Mouse (Mus musculus): ENCODE measurements at regions not wholly inside any gene's neighbourhood (a gene's known extent, or its start where the extent isn't known, plus 50 kb on each side); places are given as distances from the start of the nearest gene placed in this dataset.

DNA sequence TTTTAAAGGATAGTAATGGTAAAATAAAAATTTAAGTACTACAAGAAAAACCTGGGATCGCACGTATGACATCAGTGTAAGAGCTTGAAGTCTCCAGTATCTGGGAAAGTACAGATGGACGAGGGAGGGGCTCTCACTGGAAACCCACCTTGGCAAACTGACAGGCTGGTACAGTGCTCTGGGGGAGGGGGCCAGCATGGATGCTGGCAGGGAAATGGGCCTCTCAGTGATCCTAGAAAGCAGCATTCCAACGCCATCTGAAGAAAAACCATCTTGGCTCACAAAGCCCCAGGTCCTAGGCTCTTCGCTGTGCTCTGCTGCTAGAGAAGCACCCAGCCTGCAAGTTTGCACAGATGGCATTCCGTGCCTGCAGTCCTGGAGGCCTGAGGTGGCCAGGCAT is 65.1 kb upstream of the A530016L24Rik start:
- Histone ChIP-seq H3K27ac (ENCODE audit: low read depth, low read length) (no peak overlapping the region), H3K4me2 (replicated peaks; ENCODE audit: low read depth, low read length) (no peak overlapping the region), H3K9me3 (ENCODE audit: control insufficient read depth, low read length) (no peaks in the 10 kb centered on the region), H3K27me3 (ENCODE audit: control insufficient read depth, insufficient read depth, low read length) (no peaks in the 10 kb centered on the region), H3K9ac (ENCODE audit: low read depth, low read length) (no peak overlapping the region), H3K36me3 (ENCODE audit: control insufficient read depth, insufficient read depth, low read length) (no peaks in the 10 kb centered on the region), H3K4me3 (ENCODE audit: low read depth, low read length) (no peak overlapping the region), H3K4me1 (replicated peaks; ENCODE audit: control insufficient read depth, insufficient read depth, low read length) (no peaks in the 10 kb centered on the region)
- ATAC-seq (ENCODE audit: low FRiP score) = no peak
- WGBS = 91% methylated on average over 6 of the region's 6 CpGs
- no peak for DNase-seq (ENCODE audit: low spot score)

DNA sequence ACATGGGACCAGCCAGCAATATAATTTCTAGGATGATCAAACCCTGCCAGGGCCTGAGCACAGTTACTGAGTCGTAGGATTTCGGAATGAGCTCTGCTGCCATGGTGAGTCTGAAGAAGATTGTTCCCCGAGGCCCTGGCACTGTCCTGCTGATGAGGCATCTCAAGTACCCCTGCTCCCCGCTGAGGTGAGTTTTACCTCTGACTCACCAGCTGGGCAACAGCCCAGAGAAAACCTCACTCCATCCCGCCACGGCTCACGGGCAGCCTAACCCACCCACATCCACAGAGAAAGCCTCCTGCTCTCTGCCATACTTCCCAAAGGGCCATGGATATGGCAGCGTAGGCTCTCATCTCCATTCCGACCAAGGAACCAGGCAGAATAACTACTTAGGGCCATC is 62.6 kb upstream of the A530016L24Rik start:
- Histone ChIP-seq H3K9me3 (ENCODE audit: control insufficient read depth, low read length) (no peaks in the 10 kb centered on the region), H3K27me3 (ENCODE audit: control insufficient read depth, insufficient read depth, low read length) (no peaks in the 10 kb centered on the region), H3K4me3 (ENCODE audit: low read depth, low read length) (no peak overlapping the region), H3K27ac (ENCODE audit: low read depth, low read length) (0 out of 2 replicates have a peak overlapping the region, but pooled peaks have one; percentile 24), H3K36me3 (ENCODE audit: control insufficient read depth, insufficient read depth, low read length) (no peaks in the 10 kb centered on the region), H3K9ac (ENCODE audit: low read depth, low read length) (no peak overlapping the region), H3K4me2 (replicated peaks; ENCODE audit: low read depth, low read length) (no peak overlapping the region), H3K4me1 (replicated peaks; ENCODE audit: control insufficient read depth, insufficient read depth, low read length) (no peaks in the 10 kb centered on the region)
- 84% methylated on average over 9 of the region's 9 CpGs for WGBS
- DNase-seq (ENCODE audit: low spot score) = no peak
- no peak for ATAC-seq (ENCODE audit: low FRiP score)

DNA sequence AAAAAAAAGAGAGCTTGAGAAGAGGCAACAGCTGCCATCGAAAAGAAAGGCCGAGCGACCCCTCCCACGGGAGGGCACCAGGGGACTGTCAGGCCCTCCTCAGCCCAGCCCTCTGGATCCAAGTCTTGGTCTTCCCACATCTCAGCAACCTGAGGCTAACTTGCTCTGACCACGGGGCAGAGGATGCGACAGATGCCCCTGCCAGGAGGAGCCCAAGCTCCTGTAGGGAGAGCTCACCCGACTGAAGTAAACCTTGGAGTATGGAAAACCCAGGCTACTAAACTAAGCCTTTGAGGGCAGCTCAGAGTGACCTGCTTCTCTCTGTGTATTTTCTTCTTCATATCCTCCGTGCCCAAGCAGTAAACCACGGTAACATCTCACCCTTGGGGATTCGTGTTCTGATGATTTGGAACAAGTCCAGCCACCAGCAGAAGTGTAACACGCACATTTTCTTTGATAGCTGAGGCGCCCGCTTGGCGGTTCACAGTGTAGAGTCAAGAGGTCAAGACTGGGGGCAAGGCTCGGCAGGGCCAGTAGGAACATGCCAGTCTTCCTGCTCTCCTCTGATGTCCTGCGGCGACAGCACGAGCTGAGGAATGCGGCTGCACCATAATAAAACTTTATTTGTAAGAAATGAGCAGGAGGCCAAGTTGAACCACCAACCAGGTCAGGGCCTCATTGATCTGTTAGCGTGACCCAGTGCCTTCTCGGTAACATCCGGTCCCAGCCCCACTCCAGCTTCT is 59.0 kb upstream of the A530016L24Rik start:
- Histone ChIP-seq H3K9me3 (ENCODE audit: control insufficient read depth, low read length) (no peaks in the 10 kb centered on the region), H3K27me3 (ENCODE audit: control insufficient read depth, insufficient read depth, low read length) (no peaks in the 10 kb centered on the region), H3K4me1 (replicated peaks; ENCODE audit: control insufficient read depth, insufficient read depth, low read length) (peaks cover 6% of the 10 kb centered on the region; the same call in 1 of the 2 replicates), H3K4me2 (replicated peaks; ENCODE audit: low read depth, low read length) (no peak overlapping the region), H3K4me3 (ENCODE audit: low read depth, low read length) (no peak overlapping the region), H3K9ac (ENCODE audit: low read depth, low read length) (no peak overlapping the region), H3K27ac (ENCODE audit: low read depth, low read length) (no peak overlapping the region), H3K36me3 (ENCODE audit: control insufficient read depth, insufficient read depth, low read length) (no peaks in the 10 kb centered on the region)
- DNase-seq (ENCODE audit: low spot score) (no peak), ATAC-seq (ENCODE audit: low FRiP score) (no peak)
- WGBS = 49% methylated on average over 22 of the region's 22 CpGs

DNA sequence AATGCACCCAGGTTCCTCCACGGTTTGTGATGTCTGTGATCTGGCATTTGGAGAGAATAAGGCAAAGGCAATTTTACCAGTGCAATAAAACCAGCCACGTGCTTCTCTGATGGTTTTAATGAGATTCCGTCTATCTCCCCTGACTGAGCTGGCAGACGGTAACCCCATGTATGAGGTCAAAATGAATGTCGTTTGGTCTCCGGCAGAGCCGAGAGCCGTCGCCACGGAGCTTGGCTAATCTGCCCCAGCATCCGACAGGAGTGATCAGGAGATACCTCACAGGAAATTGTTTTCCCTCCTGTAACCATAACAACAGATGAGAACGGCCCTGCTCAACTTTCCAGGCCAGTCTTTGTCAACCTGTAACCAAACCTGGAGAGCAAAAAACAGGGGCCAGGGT is 55.9 kb upstream of the A530016L24Rik start:
- Histone ChIP-seq H3K36me3 (ENCODE audit: control insufficient read depth, insufficient read depth, low read length) (no peaks in the 10 kb centered on the region), H3K9ac (ENCODE audit: low read depth, low read length) (no peak overlapping the region), H3K4me3 (ENCODE audit: low read depth, low read length) (no peak overlapping the region), H3K27me3 (ENCODE audit: control insufficient read depth, insufficient read depth, low read length) (peaks cover 1% of the 10 kb centered on the region; the same call in 1 of the 2 replicates), H3K4me2 (replicated peaks; ENCODE audit: low read depth, low read length) (no peak overlapping the region), H3K9me3 (ENCODE audit: control insufficient read depth, low read length) (no peaks in the 10 kb centered on the region), H3K27ac (ENCODE audit: low read depth, low read length) (no peak overlapping the region), H3K4me1 (replicated peaks; ENCODE audit: control insufficient read depth, insufficient read depth, low read length) (peaks cover 6% of the 10 kb centered on the region; the same call in 1 of the 2 replicates)
- peak; percentile 23 for DNase-seq (ENCODE audit: low spot score)
- 26% methylated on average over 12 of the region's 12 CpGs for WGBS
- ATAC-seq (ENCODE audit: low FRiP score) = no peak

DNA sequence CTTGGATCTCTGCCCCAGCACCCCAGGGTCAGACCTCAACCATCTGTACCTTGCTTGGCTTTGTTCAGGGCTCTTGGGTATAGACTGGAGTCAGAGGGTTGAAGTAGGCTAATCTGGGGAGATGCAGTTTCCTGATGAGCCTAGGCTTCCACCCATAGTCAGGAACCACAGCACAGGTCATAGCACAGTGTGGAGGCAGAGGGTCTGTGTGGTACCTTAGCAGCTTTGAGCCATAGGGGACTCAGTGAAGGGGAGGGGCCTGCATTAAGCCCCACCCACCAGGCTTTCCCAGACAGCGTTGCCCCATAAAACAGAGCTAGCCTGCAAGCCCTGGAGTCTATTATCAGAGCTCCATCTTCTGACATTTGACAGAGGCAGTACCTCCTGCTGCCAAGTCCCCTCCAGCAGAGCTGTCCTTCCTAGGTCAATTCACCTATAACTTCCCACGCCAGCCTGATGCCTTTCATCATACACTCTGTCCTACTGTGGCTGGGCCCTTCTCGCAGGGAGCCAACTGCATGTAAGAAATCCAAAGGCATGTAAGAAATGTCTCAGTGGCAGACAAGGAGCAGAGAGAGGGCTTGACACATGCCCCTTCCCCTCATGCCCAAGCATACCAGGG is 54.5 kb upstream of the A530016L24Rik start:
- no peaks in the 10 kb centered on the region for H3K36me3 ChIP-seq (ENCODE audit: control insufficient read depth, insufficient read depth, low read length)
- peak; percentile 38; the same call in 1 of the 2 replicates for ATAC-seq (ENCODE audit: low FRiP score)
- no peak overlapping the region for H3K4me3 ChIP-seq (ENCODE audit: low read depth, low read length)
- H3K9ac ChIP-seq (ENCODE audit: low read depth, low read length) = no peak overlapping the region
- 45% methylated on average over 3 of the region's 3 CpGs for WGBS
- peaks cover 6% of the 10 kb centered on the region; the same call in 1 of the 2 replicates for H3K4me1 ChIP-seq (replicated peaks; ENCODE audit: control insufficient read depth, insufficient read depth, low read length)
- no peaks in the 10 kb centered on the region for H3K9me3 ChIP-seq (ENCODE audit: control insufficient read depth, low read length)
- peak overlapping the region; percentile 42 for H3K27ac ChIP-seq (ENCODE audit: low read depth, low read length)
- H3K27me3 ChIP-seq (ENCODE audit: control insufficient read depth, insufficient read depth, low read length) = peaks cover 2% of the 10 kb centered on the region; the same call in 1 of the 2 replicates
- peak; percentile 22 for DNase-seq (ENCODE audit: low spot score)
- H3K4me2 ChIP-seq (replicated peaks; ENCODE audit: low read depth, low read length) = no peak overlapping the region

DNA sequence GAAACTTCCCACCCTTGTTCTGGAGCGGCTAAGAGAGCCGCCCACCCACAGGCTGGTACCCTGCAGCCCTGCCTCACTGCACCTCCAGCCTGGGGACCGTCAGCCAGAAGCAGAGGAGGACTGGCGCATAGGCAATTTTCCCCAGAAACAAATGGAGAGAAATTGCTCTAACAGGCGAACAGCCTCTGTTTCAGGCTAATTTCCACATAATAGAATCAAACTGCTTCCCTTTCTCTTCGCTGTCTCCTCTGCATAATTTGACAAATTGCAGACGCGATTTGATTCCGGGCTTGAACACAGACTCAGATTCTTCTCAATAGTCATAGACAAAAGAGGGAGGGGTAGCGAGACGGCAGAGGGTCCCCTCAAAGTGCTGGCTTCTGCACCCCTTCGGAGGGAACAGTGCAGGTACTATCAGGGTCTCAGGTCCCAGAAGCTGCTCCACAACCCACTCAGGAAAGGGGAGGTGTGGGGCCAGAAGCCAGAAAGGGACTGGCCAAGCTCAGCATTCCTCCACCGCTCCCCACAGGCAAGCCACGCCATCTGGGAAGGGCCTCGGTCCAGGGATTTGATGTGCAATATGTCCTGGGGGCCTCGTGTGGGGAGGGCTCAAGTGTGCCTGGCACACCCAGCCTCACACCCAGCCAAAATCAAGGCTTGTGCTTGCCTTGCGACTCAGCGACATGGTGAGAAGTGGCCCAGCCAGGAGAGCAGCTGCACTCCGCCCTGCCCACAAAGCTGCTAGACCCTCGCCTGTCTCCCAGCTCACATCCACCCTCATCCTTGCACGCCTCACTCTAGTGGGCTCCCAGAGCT is 53.7 kb upstream of the A530016L24Rik start:
- Histone ChIP-seq H3K9me3 (ENCODE audit: control insufficient read depth, low read length) (no peaks in the 10 kb centered on the region), H3K27ac (ENCODE audit: low read depth, low read length) (peak overlapping the region; percentile 42), H3K4me3 (ENCODE audit: low read depth, low read length) (no peak overlapping the region), H3K27me3 (ENCODE audit: control insufficient read depth, insufficient read depth, low read length) (peaks cover 5% of the 10 kb centered on the region; the same call in 1 of the 2 replicates), H3K4me1 (replicated peaks; ENCODE audit: control insufficient read depth, insufficient read depth, low read length) (peaks cover 6% of the 10 kb centered on the region; the same call in 1 of the 2 replicates), H3K36me3 (ENCODE audit: control insufficient read depth, insufficient read depth, low read length) (no peaks in the 10 kb centered on the region), H3K9ac (ENCODE audit: low read depth, low read length) (no peak overlapping the region), H3K4me2 (replicated peaks; ENCODE audit: low read depth, low read length) (no peak overlapping the region)
- WGBS = 52% methylated on average over 21 of the region's 21 CpGs
- peak; percentile 30 for DNase-seq (ENCODE audit: low spot score)
- 0 out of 2 replicates have a peak, but pooled peaks have one; percentile 34 for ATAC-seq (ENCODE audit: low FRiP score)

DNA sequence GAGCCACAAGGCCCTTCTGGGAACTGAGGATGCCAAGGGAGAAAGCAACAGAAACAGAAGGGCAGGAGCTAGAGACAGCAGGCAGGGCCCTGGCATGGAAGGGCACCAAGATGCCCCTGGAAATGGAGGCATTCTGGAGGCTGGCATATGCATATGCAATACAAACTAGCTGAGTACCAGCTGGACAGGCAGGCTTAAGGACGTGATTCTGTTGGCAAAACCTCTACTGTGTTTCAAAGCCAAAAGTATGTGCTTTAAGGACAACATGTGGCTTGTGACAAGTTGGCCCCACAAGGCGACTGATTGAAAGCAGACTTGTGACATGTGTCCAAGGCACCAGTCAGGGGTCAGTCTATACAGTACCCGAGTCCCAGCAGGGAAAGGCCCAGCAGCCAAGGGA is 52.2 kb upstream of the A530016L24Rik start:
- H3K4me1 ChIP-seq (replicated peaks; ENCODE audit: control insufficient read depth, insufficient read depth, low read length) = peaks cover 6% of the 10 kb centered on the region; the same call in 1 of the 2 replicates
- H3K9ac ChIP-seq (ENCODE audit: low read depth, low read length) = no peak overlapping the region
- H3K9me3 ChIP-seq (ENCODE audit: control insufficient read depth, low read length) = no peaks in the 10 kb centered on the region
- no peak for DNase-seq (ENCODE audit: low spot score)
- no peaks in the 10 kb centered on the region for H3K36me3 ChIP-seq (ENCODE audit: control insufficient read depth, insufficient read depth, low read length)
- ATAC-seq (ENCODE audit: low FRiP score) = no peak
- H3K4me2 ChIP-seq (replicated peaks; ENCODE audit: low read depth, low read length) = no peak overlapping the region
- peaks cover 5% of the 10 kb centered on the region; the same call in 1 of the 2 replicates for H3K27me3 ChIP-seq (ENCODE audit: control insufficient read depth, insufficient read depth, low read length)
- no peak overlapping the region for H3K27ac ChIP-seq (ENCODE audit: low read depth, low read length)
- H3K4me3 ChIP-seq (ENCODE audit: low read depth, low read length) = no peak overlapping the region
- 63% methylated on average over 3 of the region's 3 CpGs for WGBS

DNA sequence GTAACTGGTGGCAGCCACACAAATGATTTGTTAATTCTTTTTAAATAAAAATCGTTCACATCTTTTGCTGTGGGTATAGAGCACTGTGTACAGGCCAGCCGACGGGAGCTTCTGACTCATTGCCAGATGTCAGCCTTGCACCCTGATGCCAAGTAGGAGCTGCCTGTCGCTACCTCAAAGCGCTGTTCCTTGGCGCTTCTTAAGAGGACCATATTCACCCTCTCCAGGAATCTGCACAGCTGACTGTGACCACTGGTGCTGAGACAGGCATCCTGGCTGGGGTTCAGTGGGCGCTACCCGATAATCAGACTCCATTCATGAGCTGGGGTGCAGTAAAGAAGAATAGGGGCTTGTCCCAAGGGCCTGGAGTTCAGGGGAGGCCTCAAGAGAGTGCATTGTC is 51.0 kb upstream of the A530016L24Rik start:
- H3K4me2 ChIP-seq (replicated peaks; ENCODE audit: low read depth, low read length) = no peak overlapping the region
- H3K27me3 ChIP-seq (ENCODE audit: control insufficient read depth, insufficient read depth, low read length) = peaks cover 5% of the 10 kb centered on the region; the same call in 1 of the 2 replicates
- no peak for ATAC-seq (ENCODE audit: low FRiP score)
- 90% methylated on average over 8 of the region's 8 CpGs for WGBS
- H3K27ac ChIP-seq (ENCODE audit: low read depth, low read length) = no peak overlapping the region
- H3K36me3 ChIP-seq (ENCODE audit: control insufficient read depth, insufficient read depth, low read length) = no peaks in the 10 kb centered on the region
- peaks cover 6% of the 10 kb centered on the region; the same call in 1 of the 2 replicates for H3K4me1 ChIP-seq (replicated peaks; ENCODE audit: control insufficient read depth, insufficient read depth, low read length)
- DNase-seq (ENCODE audit: low spot score) = no peak
- no peak overlapping the region for H3K9ac ChIP-seq (ENCODE audit: low read depth, low read length)
- no peaks in the 10 kb centered on the region for H3K9me3 ChIP-seq (ENCODE audit: control insufficient read depth, low read length)
- H3K4me3 ChIP-seq (ENCODE audit: low read depth, low read length) = no peak overlapping the region

All from hindbrain, embryonic 11.5 days (tissue).